Mouse (Mus musculus): Measurements from ENCODE around the gene Igsf21.

Gene Igsf21

DNA sequence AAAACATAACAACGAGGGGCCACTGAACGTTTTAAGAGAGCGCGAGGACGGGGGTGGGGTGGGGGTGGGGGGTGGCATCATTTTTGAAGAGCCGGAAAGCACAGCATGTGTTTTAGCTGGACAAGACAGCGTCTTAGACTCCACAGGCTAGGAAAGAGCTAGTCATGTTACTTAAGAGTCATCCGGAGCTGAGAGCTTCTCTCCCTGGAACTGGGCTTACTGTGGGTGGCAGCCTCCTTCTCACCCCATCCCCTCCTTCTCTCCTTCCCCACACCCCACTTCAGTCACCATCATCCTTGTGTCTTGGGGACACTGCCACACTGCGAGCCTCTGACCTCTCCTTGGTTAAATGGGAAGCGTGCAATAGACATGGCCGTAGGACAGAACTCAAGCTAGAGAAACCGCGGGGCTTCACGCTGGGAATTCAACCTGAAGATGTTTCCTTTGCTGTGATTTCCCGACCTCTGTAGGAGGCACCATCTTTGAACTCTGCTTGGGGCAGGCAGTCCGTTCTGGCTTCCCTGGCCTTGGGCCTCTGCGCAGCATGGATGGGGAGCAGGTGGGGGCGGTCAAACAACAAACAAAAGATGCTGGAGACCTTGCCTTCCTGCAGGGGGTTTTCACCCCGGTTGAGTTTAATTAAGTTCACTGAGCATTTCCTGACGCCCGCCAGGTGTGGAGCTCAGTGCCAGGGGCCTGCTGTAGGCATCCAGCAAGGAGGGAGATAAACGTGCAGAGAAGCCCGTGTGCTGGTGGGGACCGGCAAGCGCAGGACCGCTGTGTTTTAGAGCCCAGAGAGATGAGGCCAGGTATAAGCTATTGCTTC, 207.8 kb downstream of the Igsf21 start:
- peak; percentile 48 for DNase-seq

DNA sequence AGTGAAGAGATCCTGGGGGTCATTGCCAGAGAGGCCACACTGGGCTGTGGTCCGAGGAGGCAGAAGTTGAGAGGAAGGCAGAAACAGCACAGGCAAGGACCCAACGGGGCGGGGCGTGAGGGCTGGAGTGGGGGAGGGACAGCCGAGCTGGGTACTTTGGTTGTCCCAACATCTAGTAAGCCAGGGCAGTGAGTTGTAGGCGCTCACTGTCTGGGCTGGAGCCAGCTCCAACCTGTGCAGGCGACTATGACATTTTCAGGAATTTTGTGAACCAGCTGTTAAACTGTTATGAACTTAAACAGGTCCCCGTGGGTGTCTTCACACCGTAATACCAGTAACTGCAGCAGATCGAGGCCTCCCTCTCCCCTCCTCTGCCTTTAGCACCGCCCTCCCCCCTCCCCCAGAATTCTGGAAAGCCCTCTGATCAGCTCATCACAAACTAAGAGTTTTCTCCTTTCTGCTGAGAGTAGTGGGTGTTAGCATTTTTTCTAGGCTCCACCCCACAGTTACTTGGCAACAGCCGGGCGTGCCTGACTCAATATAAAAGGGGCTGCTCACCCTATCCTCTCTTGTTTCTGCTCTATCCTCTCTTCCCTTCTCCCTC, 208.7 kb downstream of the Igsf21 start:
- DNase-seq = peak; percentile 59

DNA sequence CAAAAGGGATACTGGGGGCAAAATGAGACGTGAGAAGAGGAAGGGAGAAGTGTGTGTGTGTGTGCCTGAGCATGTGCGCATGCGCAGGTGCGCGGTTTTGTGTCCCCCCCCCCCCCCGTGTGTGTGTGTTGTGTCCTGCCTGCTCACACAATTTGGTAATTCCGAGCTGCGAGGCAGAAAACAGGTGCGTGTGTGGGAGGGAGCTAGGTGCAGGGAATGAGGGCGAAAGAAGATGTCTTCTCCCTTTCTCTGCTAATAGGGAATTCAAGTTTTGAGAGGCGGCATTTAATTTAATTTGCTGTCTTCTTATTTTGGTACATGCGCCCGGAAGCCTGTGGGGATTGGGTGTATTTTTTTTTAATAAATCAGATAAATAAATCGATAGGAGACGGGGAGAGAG, 211.4 kb downstream of the Igsf21 start:
- DNase-seq = no peak

DNA sequence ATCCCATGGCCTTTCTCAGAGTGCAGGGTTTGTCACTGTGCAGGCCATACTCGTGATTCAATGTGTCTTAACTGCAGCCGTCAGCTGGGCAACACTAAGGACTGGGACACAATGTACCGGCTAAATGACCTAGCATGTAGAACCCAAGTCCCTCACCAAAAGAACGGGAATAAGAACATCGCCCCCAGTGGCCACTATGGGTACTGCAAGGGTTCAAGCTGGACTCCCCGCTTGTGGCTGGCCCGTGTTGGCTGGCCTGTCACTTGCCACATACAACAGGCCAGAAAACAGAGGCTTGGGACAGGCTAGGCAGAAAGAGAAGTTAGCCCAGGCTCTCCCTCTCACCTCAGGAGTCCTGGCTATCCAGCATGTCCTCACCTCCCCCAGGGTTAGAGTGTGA, 213.2 kb downstream of the Igsf21 start:
- DNase-seq = peak; percentile 77

GRCm38 (mm10) chr4:140030415-140030814, 216.2 kb downstream of the Igsf21 start:
- DNase-seq = peak; percentile 82

DNA sequence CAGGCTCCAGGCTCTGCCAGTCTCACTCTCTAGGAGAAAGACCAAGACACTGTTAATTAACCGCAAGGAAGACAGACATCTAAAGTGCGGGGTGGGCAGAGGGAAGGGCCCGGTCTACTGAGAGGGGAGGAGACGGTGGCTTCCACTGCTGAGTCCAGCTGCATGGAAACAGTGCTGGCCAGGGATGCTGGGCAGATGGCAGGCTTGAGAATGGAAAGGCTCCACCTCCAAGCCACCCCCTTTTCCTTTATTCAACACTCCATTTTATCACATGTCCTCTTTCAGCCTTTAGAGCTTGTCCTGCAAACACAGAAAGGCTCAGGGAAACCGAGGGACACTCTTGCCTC, 216.6 kb downstream of the Igsf21 start:
- peak; percentile 78 for DNase-seq

DNA sequence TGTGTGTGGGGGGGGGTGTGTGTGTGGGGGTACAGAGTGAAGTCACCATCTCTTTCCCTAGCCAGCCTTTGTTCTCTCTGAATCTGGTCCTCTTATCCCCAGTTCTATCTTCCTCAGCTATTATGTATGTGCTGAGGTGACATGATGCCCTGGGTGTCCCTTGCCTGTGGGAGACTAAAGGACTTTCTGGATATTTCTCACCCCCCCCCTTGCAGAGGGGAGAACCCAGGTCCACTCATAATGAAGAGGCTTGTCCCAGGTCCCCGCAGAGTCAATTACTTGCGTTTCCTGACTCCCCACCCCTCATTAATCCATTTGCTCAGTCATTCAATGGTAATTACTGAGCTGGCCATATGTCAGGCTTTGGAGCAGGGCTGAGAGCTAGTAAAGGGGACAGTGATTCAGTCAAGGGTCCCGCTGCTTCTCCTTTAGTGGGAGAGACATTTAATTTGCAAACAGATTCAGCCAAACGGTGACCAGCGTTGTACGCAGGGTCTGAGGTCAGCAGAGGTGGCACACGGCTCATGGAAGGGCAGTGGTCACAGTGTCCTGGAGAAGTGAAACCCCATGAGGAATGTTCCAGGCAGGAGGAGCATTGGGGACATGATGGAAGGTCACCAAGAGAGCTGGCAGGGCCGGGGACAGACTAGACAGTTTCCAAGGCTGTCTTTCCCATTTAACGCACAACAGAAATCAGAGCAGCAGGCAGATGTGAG, 217.1 kb downstream of the Igsf21 start:
- DNase-seq = peak; percentile 84

DNA sequence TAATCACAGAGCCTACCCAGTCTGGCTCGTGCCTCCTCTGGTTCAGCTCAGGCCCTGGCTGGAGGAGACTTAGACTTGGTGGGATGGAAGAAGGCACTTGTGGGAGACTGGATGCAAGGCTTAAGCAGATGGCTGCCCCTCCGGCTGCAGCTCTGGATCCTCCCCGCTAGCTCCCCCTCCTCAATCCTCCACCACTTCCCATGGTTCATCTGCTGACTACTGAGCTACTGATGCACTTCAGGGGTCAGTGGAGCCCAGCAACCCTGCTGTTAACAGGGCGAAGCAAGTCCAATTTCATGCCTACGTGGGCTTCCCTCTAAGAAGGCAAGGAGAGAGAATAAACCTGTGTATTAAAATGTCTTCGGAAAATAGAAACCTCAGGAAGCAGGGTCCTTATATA, 222.8 kb downstream of the Igsf21 start:
- peak; percentile 49 for DNase-seq

GRCm38 (mm10) chr4:140015916-140016315, 230.7 kb downstream of the Igsf21 start:
- no peak for DNase-seq

GRCm38 (mm10) chr4:140010728-140011470, 235.7 kb downstream of the Igsf21 start:
- DNase-seq = peak; percentile 67

- peak; percentile 60 for DNase-seq
Measured at GRCm38 (mm10) chr4:140004932-140005331, 241.7 kb downstream of the Igsf21 start.

DNA sequence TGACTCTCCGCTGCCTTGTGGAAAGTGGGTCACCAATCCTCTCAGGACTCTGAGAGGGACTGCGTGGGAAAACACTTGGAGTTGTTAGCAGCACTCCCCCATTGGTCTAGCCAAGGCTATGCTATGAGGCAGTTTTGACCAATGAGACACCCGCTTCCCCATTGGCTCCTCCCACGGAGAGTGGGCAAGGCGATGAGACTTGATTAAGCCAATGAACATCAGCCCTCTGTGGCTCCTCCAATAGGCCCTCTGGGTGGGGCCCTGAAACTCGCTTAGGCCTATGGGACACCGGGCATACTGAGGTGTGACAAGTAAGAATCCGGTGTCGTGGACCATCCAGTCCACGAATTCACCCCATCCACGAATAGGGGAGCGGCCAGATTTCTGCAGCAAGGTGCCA, 242.4 kb downstream of the Igsf21 start:
- DNase-seq = peak; percentile 82

GRCm38 (mm10) chr4:140002069-140002468, 244.5 kb downstream of the Igsf21 start:
- no peak for DNase-seq

DNA sequence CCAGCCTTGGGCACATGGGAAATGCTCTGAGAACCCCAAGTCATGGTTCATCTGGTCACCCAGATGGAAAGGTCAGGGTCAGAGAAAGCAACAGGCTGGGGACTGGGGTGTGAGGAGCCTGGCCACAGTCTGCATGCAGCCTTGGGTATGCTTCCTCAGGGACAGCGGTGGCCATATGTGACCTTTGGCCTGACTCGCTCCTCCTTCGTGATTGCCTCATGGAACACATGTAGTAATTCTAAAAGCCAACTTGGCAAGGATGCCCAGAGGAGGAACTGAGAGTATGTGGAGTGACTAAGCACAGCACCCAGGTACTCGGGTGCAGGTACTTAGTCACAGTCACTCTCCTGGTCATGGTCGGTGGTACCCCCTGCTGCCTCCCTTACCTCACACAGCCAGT, 245.7 kb downstream of the Igsf21 start:
- no peak for DNase-seq

DNA sequence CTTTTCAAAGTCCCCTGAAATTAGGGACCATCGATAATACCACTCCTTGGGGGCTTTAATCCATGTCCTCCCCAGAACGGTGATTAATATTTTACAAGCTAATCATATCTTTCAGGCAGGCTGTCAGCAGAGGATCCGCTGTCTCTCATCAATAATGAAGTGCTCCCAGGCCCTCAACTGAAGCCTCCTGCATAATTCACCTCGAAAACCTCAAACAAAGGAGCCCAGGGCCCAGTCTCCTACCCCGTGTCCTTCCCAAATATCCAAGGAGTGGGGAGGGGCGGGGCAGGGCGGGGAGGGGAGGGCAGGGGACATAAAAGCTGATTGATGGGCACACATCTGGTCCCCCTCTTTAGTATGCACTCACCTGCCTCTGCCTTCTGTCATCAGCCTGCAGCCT, 247.6 kb downstream of the Igsf21 start:
- DNase-seq = no peak

DNA sequence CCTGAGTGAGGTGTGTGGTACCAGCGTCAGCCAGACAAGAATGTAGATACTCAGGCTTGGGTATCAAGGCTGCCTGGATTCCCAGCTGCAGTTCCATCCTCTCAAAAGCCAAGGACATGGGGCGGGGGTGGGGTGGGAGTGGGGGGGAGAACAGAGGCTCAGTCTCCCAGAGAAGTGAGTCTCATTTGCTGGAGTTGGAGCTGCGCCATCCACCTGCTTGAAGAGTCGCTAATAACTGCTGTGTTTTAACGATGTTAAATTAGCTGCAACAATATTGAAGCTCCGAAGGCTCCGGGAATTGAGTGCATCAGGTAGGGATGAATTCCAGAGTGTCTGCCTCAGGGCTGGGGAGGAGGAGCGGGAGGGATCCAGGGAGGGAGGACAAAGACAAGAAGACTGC, 250.9 kb downstream of the Igsf21 start:
- no peak for DNase-seq

DNA sequence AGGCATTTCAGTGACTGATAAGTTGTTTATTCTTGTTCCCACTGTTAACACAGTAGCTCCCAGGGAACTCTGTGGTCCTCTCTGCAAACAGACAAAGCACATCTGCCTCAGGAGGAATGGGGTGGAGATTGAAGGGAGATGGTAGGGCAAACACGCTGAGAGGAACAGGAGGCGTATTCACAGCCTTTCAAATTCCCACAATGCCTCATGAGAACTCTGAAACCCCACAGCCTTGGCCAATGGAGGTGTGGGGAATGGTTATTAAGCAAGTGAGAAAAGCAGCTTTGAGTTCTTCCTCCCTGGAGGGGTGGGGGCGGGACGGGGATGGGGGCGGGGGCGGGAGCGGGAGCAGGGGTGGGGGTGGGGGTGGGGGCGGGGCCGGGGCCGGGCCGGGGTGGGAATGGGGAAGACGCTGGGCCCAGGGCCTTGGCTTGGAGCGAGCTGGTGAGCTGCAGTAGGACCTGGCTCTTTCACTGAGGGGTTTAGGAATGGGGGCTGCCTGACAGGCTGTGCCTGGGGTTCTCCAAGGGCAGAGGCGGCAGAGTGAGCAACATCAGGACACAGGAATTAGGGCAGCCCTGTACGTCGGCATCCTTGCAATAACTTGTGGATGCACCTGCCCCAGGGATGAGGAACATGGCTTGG, 253.4 kb downstream of the Igsf21 start:
- DNase-seq = peak; percentile 62

- no peak for DNase-seq
Measured at GRCm38 (mm10) chr4:139986913-139987312, 259.7 kb downstream of the Igsf21 start.

DNA sequence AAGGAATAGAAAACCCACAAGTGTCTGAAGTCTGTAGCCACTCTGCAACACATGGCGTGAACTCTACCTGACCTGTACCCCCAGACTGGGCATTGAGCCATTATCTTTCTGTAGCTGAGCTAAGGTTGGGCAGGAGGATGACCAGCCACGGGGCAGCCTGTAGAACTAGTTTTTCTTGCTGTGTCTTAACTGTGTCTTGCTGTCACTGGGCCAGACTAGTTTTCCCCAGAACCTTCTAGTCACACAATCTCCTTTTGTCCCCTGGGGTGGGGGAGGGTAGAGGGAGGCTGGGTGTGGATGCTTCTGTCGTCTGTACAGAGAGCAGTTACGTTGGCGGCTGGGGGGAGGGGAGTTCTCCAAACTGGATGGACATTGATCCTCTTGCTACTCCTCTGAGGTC, 267.9 kb downstream of the Igsf21 start:
- peak; percentile 68 for DNase-seq

DNA sequence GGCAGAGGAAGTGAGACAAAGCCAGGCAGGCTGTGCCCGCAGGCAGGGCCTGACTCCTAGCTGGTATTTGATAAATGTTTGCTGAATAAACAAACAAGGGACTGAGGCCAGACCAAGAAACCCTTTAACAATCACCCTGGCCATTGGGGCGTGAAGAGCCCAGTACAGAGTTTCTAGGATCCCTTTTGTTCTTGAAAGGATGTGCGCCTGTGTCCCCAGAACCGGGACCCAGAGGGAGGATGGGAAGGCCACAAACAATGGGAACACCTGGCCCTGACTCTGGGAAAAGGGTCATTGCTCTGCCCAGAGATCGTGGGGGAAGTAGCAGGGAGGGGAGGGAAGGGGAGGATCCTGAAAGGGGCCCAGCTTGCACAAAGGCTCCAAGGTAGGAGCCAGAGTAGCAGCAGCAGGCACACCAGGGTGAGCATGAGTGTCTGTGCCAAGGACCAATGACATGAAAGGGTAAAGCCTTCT, 269.2 kb downstream of the Igsf21 start:
- peak; percentile 87 for DNase-seq
